Comparison of ENCODE assay signal across 8 mouse cellular contexts in genomic region chr9:48586332-48586731, GRCm38 (mm10). TPM values are rescaled to one million over a fixed set of nuclear protein-coding genes. Genes with fewer than 3 reads are reported as not detected.
A peak's percentile ranks its signal among the peaks of the same experiment; 100 is the strongest.
DNase-seq lines count a peak whose midpoint lies in the region; ATAC-seq lines count a peak whose summit lies in the region.

No protein-coding gene starts in this region.

- no peaks in the 10 kb centered on the region for H3K36me3 ChIP-seq in heart, embryonic 10.5 days

- H3K4me3 ChIP-seq in heart, embryonic 10.5 days = no peak overlapping the region

- ATAC-seq in monocyte, adult 5-6 weeks (replicated peaks; ENCODE audit: insufficient number of reproducible peaks, low FRiP score, low TSS enrichment, poor library complexity, severe bottlenecking) = peak; percentile 70; the same call in 1 of the 2 replicates

- intact Hi-C loops in gastrocnemius, postnatal 14 days (cut with DNase I; ENCODE audit: low total_unique reads) = no loop called here

- H3K27ac ChIP-seq in heart, embryonic 10.5 days = no peak overlapping the region

- 7% methylated on average over 4 of the region's 4 CpGs for WGBS in heart, embryonic 10.5 days

- peaks cover 2% of the 10 kb centered on the region; the same call in 1 of the 2 replicates for H3K27me3 ChIP-seq in heart, embryonic 10.5 days (ENCODE audit: insufficient read depth, poor library complexity, severe bottlenecking)

- DNase-seq in heart, adult 11 months = peak; percentile 85
- DNase-seq in heart, embryonic 10.5 days (ENCODE audit: low spot score) = no peak
- DNase-seq in ES-CJ7 (ENCODE audit: low read depth, low spot score) = peak; percentile 66
- peak; percentile 33 to 60 for DNase-seq in cerebellum, adult 18-20 months
- DNase-seq in gastrocnemius, postnatal 14 days = peak; percentile 58
- peak; percentile 32 to 34 for DNase-seq in layer of hippocampus, postnatal 36 days
- peak; percentile 48 for DNase-seq in telencephalon, adult 2 months (ENCODE audit: low read depth, low spot score)

- no peaks in the 10 kb centered on the region for H3K4me1 ChIP-seq in heart, embryonic 10.5 days

- no peaks in the 10 kb centered on the region for H3K9me3 ChIP-seq in heart, embryonic 10.5 days

RNA-seq across cellular contexts. Expression of gene Nnmt, which starts 18.6 kb away (rescaled TPM):
- polyA plus RNA-seq in heart, embryonic 10.5 days (2016; fragmentation: Nextera tagmentation; extraction: Ambion mirVana) = 2.1 and 2.5 TPM in 2 replicates
- total RNA-seq in gastrocnemius, postnatal 14 days (2021) = 1 to 10 TPM; 6.2 to 7.8 TPM
- 1 to 10 TPM in 1 of 2 experiments, under 1 TPM in 1; 0.86 to 2.5 TPM for total RNA-seq in layer of hippocampus, postnatal 36 days (2021)
- total RNA-seq in monocyte, adult 5-6 weeks (2017) = not detected in 3 replicates
